23 mouse cellular contexts compared by ENCODE assay signal in the genomic region with DNA sequence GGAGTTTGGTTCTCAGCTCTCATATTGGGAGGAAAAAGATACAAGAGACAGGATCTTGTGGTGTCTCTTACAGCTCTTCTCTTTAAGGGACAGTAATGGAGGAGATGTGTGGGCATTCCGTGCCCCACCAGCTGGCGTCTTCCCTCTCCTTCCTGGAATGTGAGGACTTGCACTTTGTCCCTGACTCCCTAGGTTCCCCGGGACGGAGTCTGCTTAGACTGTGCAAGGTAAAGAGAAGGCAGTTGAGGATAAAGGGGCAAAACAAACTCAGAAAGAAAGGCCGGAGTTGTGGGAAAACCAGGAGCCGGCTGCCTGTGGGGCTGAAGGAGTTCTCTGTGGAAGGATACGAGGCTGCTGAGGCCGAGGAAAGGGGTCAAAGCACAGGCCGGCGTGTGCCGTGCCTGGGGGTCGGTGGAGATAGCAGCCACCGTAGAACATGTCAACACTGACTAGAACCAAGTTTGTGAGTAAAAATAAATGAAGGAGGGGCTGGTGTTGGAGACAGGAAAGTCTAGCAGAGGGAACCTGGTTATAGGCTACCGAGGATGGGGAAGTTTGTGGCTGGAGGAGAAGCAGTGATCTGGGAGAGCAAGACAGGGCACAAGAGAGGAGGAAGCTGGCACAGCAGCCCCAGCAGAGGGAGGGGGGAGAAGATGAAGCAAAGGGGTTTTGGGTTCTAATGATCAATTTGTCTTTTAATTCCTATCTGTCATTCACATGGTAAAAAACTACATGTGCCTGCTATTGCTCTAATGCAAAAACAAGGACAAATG.
DNase-seq lines count a peak whose midpoint lies in the region; ATAC-seq lines count a peak whose summit lies in the region.
"Had no signal": no experiment of that assay in that cellular context is flagged by ENCODE, and none has a peak within 500 bp of the region (broad histone marks: within the 10 kb centered on the region; RNA-seq: fewer than 3 reads in every experiment).

No protein-coding gene starts in this region.

- no peak overlapping the region for H3K27ac ChIP-seq in heart, embryonic 12.5 days (ENCODE audit: poor library complexity, severe bottlenecking)
- H3K27ac ChIP-seq in forebrain, embryonic 13.5 days = no peak overlapping the region
- H3K27ac ChIP-seq: embryonic facial prominence, embryonic 13.5 days; forebrain, embryonic 12.5 days; hindbrain, postnatal 0 days; left cerebral cortex, adult 2 months; liver, embryonic 13.5 days; neural tube, embryonic 13.5 days had no signal

- 0 out of 2 replicates have a peak overlapping the region, but pooled peaks have one; percentile 11 for H3K4me2 ChIP-seq in heart, embryonic 12.5 days
- H3K4me2 ChIP-seq in forebrain, embryonic 13.5 days = no peak overlapping the region
- H3K4me2 ChIP-seq: embryonic facial prominence, embryonic 13.5 days; forebrain, embryonic 12.5 days; liver, embryonic 13.5 days; lung, embryonic 14.5 days; neural tube, embryonic 13.5 days had no signal

- no peak overlapping the region for H3K9ac ChIP-seq in heart, embryonic 12.5 days
- H3K9ac ChIP-seq in forebrain, embryonic 13.5 days = no peak overlapping the region
- H3K9ac ChIP-seq: embryonic facial prominence, embryonic 13.5 days; forebrain, embryonic 12.5 days; liver, embryonic 13.5 days; lung, embryonic 14.5 days; neural tube, embryonic 13.5 days had no signal

- H3K27me3 ChIP-seq in heart, embryonic 12.5 days (replicated peaks) = no peaks in the 10 kb centered on the region
- H3K27me3 ChIP-seq in forebrain, embryonic 13.5 days = no peaks in the 10 kb centered on the region
- H3K27me3 ChIP-seq: embryonic facial prominence, embryonic 13.5 days; forebrain, embryonic 12.5 days; liver, embryonic 13.5 days; neural tube, embryonic 13.5 days had no signal

- H3K9me3 ChIP-seq in heart, embryonic 12.5 days (replicated peaks) = no peaks in the 10 kb centered on the region; the same call in 1 of the 2 replicates
- H3K9me3 ChIP-seq in forebrain, embryonic 13.5 days (replicated peaks) = no peaks in the 10 kb centered on the region
- H3K9me3 ChIP-seq: embryonic facial prominence, embryonic 13.5 days; forebrain, embryonic 12.5 days; liver, embryonic 13.5 days; neural tube, embryonic 13.5 days had no signal

- no peaks in the 10 kb centered on the region for H3K36me3 ChIP-seq in heart, embryonic 12.5 days
- no peaks in the 10 kb centered on the region for H3K36me3 ChIP-seq in forebrain, embryonic 13.5 days (ENCODE audit: poor library complexity, severe bottlenecking)
- H3K36me3 ChIP-seq: forebrain, embryonic 12.5 days; liver, embryonic 13.5 days; neural tube, embryonic 13.5 days had no signal

- DNase-seq in heart, postnatal 36 days = no peak
- peak; percentile 68 for DNase-seq in kidney, adult 9 months
- DNase-seq in kidney, postnatal 36 days = peak; percentile 58 to 61
- DNase-seq in layer of hippocampus, adult 9-10 months (ENCODE audit: low spot score) = no peak
- DNase-seq in cerebellum, adult 9-10 months = no peak
- DNase-seq: adrenal gland, postnatal 25 days; cerebellum, adult 9-11 months; liver, embryonic 13.5 days; lung, embryonic 14.5 days; retina, postnatal 1 day; right cerebral cortex, postnatal 25 days; spleen, adult 18-20 months had no signal

- ATAC-seq in heart, embryonic 12.5 days (ENCODE audit: insufficient number of reproducible peaks, low FRiP score) = no peak
- ATAC-seq in common myeloid progenitor, adult 5-6 weeks (replicated peaks; ENCODE audit: low read depth, poor library complexity, severe bottlenecking) = peak; percentile 60; the same call in 1 of the 2 replicates
- ATAC-seq in forebrain, embryonic 13.5 days = no peak
- ATAC-seq: hindbrain, postnatal 0 days; midbrain, embryonic 16.5 days had no signal

- WGBS in heart, embryonic 12.5 days = 57% methylated on average over 14 of the region's 14 CpGs
- 90% methylated on average over 14 of the region's 14 CpGs for WGBS in forebrain, embryonic 13.5 days

- no peak overlapping the region for H3K4me3 ChIP-seq in heart, embryonic 12.5 days
- no peak overlapping the region for H3K4me3 ChIP-seq in forebrain, embryonic 13.5 days
- H3K4me3 ChIP-seq: embryonic facial prominence, embryonic 13.5 days; erythroblast, embryonic 14.5 days; forebrain, embryonic 12.5 days; left cerebral cortex, adult 2 months; liver, embryonic 13.5 days; myocyte; neural tube, embryonic 13.5 days had no signal

- H3K4me1 ChIP-seq in heart, embryonic 12.5 days (replicated peaks) = no peaks in the 10 kb centered on the region; the same call in 1 of the 2 replicates
- no peaks in the 10 kb centered on the region for H3K4me1 ChIP-seq in forebrain, embryonic 13.5 days
- H3K4me1 ChIP-seq: forebrain, embryonic 12.5 days; neural tube, embryonic 13.5 days had no signal

- intact Hi-C loops in heart, postnatal 36 days (cut with DNase I) = no loop called here

Comparison
In these comparisons a context has a peak if more than half of its experiments do, and no peak if none do; other contexts are left out.
1. DNase-seq: peak in kidney, adult 9 months (single experiment) and kidney, postnatal 36 days (2 of 2); none in heart, postnatal 36 days (0 of 2), layer of hippocampus, adult 9-10 months (single experiment) and cerebellum, adult 9-10 months (single experiment).